Mouse (Mus musculus) lung, embryonic 15.5 days (tissue): Measurements from ENCODE around the gene Pcbp3. TPM values are rescaled to one million over a fixed set of nuclear protein-coding genes. Genes with fewer than 3 reads are reported as not detected.
"Not testable (repeated sequence)": the region's sequence is repeated elsewhere in the genome, so short reads cannot be mapped to it uniquely, and the experiment has no call there.

Experiments used
- ATAC-seq: fragments of 200-750 bp; cut with Nextera tagmentation; 2 replicates; pipeline ENCODE4 v1.8.0; 2017; ENCODE audit warnings: moderate number of reproducible peaks, borderline replicate concordance; ENCODE audit not compliant: low FRiP score, low TSS enrichment; ENCODE audit errors: extremely low read depth
- H3K27ac ChIP-seq: fragments of 300-500 bp; sonication (generic); 2 replicates; pipeline ENCODE4 v1.5.1; 2015; ENCODE audit warnings: moderate library complexity, mild to moderate bottlenecking, inconsistent platforms
- H3K27me3 ChIP-seq: fragments of 300-500 bp; sonication (generic); 2 replicates; pipeline ENCODE4 v1.6.1; 2015; ENCODE audit warnings: inconsistent platforms
- H3K36me3 ChIP-seq: fragments of 300-500 bp; sonication (generic); 2 replicates; pipeline ENCODE4 v1.6.1; 2015; ENCODE audit warnings: inconsistent platforms
- H3K4me1 ChIP-seq: fragments of 300-500 bp; sonication (generic); 2 replicates; pipeline ENCODE4 v1.6.1; 2015; ENCODE audit warnings: inconsistent platforms
- H3K4me2 ChIP-seq: fragments of 300-500 bp; sonication (generic); 2 replicates; pipeline ENCODE4 v1.6.1; 2015; ENCODE audit warnings: inconsistent platforms, mild to moderate bottlenecking, moderate library complexity
- H3K4me3 ChIP-seq: fragments of 300-500 bp; sonication (generic); 2 replicates; pipeline ENCODE4 v1.5.1; 2015; ENCODE audit warnings: mild to moderate bottlenecking, inconsistent platforms
- H3K9ac ChIP-seq: fragments of 300-500 bp; sonication (generic); 2 replicates; pipeline ENCODE4 v1.6.1; 2015; ENCODE audit warnings: inconsistent platforms
- H3K9me3 ChIP-seq: fragments of 300-500 bp; sonication (generic); 2 replicates; pipeline ENCODE4 v1.6.1; 2016; ENCODE audit warnings: inconsistent platforms
- WGBS: fragments of 180-500 bp; shearing (Covaris S2); methylation state at CpG from one replicate; pipeline ENCODE4 v1.1.7; 2015; 5-methylcytosine and 5-hydroxymethylcytosine counted together
- polyA plus RNA-seq: library from polyadenylated mRNA; unstranded; fragments of >200 nt; fragmentation: Nextera tagmentation; extraction: Ambion mirVana; gene quantifications from 2 replicates; pipeline ENCODE4 v1.2.1, GENCODE M21; 2015

Pcbp3 gene
- polyA plus RNA-seq, 1 experiment from 2014 or later, result 36.4 TPM

GRCm38 (mm10) chr10:76779225-76779624 lies 182.5 kb downstream of the Pcbp3 start:
- H3K4me2 ChIP-seq, result no peak overlapping the region
- H3K36me3 ChIP-seq, result no peaks in the 10 kb centered on the region
- H3K27ac ChIP-seq, result no peak overlapping the region
- H3K9me3 ChIP-seq, result no peaks in the 10 kb centered on the region
- ATAC-seq, result no peak
- H3K9ac ChIP-seq, result no peak overlapping the region
- no peaks in the 10 kb centered on the region for H3K27me3 ChIP-seq
- no peaks in the 10 kb centered on the region for H3K4me1 ChIP-seq
- WGBS, result 87% methylated on average over 5 of the region's 5 CpGs
- H3K4me3 ChIP-seq, result no peak overlapping the region

DNA sequence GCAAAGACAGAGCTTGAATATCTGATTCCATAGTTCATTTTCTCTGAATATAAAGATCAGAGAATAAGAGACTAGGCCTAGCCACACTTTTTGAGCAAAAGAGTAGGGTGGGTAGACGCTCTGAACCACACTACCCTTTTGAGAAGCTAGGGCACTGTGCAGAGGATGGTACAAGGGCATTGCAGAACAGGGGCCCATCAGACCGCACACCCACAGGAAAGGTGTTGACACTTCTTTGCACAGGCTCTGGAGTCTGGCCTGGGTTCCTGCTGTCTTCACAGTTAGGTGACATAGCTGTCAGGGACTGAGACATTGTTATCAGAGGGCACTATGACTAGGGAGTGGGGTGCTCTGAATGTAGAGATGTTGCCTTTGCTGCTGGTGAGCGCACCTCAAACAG lies 190.1 kb downstream of the Pcbp3 start:
- Histone ChIP-seq H3K9ac (no peak overlapping the region), H3K4me2 (no peak overlapping the region), H3K4me3 (no peak overlapping the region), H3K36me3 (no peaks in the 10 kb centered on the region), H3K27me3 (no peaks in the 10 kb centered on the region), H3K4me1 (no peaks in the 10 kb centered on the region), H3K27ac (no peak overlapping the region), H3K9me3 (no peaks in the 10 kb centered on the region)
- WGBS, result 93% methylated on average over 3 of the region's 3 CpGs
- ATAC-seq, result no peak

DNA sequence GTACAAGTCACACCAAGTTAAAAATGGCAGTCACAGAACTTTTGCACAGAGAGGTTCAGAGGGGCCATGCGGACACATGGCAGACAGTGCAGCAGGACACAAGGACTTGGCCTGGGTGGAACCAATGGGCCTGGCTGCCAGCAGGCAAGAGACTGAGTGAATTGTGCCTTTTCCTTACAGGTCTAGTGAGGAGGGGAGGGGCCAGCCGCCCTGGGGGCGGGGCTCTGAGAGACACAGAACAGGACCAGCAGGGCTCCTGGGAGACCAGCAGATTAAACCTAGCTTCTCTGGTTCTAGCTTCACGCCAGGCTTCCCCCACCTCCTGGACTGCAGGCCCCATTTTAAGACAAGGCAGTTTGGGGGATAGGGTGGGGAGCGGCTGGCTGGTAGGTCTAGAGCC lies 190.6 kb downstream of the Pcbp3 start:
- no peaks in the 10 kb centered on the region for H3K36me3 ChIP-seq
- H3K4me1 ChIP-seq, result no peaks in the 10 kb centered on the region
- H3K27ac ChIP-seq, result no peak overlapping the region
- ATAC-seq, result no peak
- 59% methylated on average over 5 of the region's 5 CpGs for whole genome bisulfite sequencing
- H3K9me3 ChIP-seq, result no peaks in the 10 kb centered on the region
- no peaks in the 10 kb centered on the region for H3K27me3 ChIP-seq
- no peak overlapping the region for H3K9ac ChIP-seq
- H3K4me3 ChIP-seq, result no peak overlapping the region
- H3K4me2 ChIP-seq, result no peak overlapping the region

DNA sequence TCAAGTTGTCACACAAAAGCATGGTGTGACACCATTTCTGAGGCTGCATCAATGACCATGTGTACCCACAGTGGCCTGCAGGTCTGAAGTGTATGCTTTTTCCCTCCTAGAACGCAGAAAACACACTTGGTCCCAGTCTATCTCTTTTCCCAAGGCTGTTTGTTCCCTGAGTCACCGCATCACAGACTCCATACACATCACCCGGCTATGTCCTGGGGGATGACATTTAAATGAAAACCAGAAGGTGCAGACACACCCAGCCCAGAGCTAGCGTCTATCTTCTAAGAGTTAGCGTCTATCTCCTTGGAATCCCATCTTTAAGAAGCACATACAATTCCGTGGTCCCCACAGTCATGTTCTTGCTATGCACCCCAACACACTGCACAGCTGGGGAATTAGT lies 192.1 kb downstream of the Pcbp3 start:
- H3K27me3 ChIP-seq, result no peaks in the 10 kb centered on the region
- no peaks in the 10 kb centered on the region for H3K4me1 ChIP-seq
- no peak overlapping the region for H3K4me2 ChIP-seq
- no peak for ATAC-seq
- H3K9me3 ChIP-seq, result no peaks in the 10 kb centered on the region
- H3K9ac ChIP-seq, result no peak overlapping the region
- H3K4me3 ChIP-seq, result no peak overlapping the region
- no peaks in the 10 kb centered on the region for H3K36me3 ChIP-seq
- no peak overlapping the region for H3K27ac ChIP-seq
- WGBS, result 86% methylated on average over 6 of the region's 6 CpGs

GRCm38 (mm10) chr10:76766196-76766595 lies 195.5 kb downstream of the Pcbp3 start:
- WGBS, result 79% methylated on average over 1 of the region's 1 CpGs

DNA sequence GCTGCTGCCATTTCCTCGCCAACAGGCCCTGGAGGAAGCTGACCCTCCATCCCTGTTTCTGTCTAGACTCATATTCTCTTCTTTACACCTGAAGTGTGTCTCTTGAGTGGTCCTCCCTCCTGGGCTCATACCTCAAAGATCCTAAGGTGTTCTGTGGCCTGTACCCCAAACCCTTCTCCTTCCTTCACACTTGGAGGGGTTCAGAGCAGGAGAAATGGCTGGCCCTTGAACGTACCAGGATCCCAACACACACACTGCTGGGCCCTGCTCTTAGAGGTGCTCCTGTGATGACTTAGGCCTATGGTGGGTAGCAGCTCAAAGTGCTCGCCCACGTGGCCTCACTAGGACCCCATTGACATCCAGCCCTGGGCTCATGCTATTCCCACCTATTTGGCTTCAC lies 196.8 kb downstream of the Pcbp3 start:
- Histone ChIP-seq H3K4me2 (no peak overlapping the region), H3K4me3 (no peak overlapping the region), H3K4me1 (no peaks in the 10 kb centered on the region), H3K36me3 (no peaks in the 10 kb centered on the region), H3K9me3 (no peaks in the 10 kb centered on the region), H3K27me3 (no peaks in the 10 kb centered on the region), H3K9ac (no peak overlapping the region), H3K27ac (no peak overlapping the region)
- 91% methylated on average over 4 of the region's 4 CpGs for WGBS
- no peak for ATAC-seq

More at GRCm38 (mm10) chr10:76766196-76766595, 195.5 kb downstream of the Pcbp3 start:
- Histone ChIP-seq H3K4me3 (no peak overlapping the region), H3K27me3 (no peaks in the 10 kb centered on the region), H3K9me3 (no peaks in the 10 kb centered on the region), H3K27ac (no peak overlapping the region), H3K36me3 (no peaks in the 10 kb centered on the region), H3K4me1 (no peaks in the 10 kb centered on the region), H3K4me2 (no peak overlapping the region), H3K9ac (no peak overlapping the region)
- no peak for ATAC-seq

DNA sequence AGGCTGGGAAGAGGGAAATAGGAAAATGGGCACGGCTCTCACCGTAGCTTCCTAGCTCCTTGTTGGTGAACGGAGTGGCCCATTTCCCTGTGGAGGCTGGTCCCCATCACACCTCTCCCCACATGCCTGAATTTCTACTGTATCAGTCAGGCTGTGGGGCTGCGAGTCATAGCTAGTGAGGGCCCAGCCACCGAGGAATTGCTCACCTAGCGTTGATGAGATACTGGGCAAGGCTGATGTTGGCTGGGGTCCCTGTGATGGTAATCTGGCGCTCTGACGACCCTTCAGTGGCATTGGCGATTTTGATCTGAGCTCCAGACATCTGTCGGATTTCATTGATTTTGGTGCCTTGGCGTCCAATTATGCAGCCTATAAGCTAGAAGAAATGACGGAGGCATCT lies 198.7 kb downstream of the Pcbp3 start:
- no peak overlapping the region for H3K4me2 ChIP-seq
- no peak overlapping the region for H3K9ac ChIP-seq
- no peaks in the 10 kb centered on the region for H3K36me3 ChIP-seq
- H3K27me3 ChIP-seq, result no peaks in the 10 kb centered on the region
- no peak for ATAC-seq
- no peak overlapping the region for H3K27ac ChIP-seq
- H3K9me3 ChIP-seq, result no peaks in the 10 kb centered on the region
- H3K4me3 ChIP-seq, result no peak overlapping the region
- H3K4me1 ChIP-seq, result no peaks in the 10 kb centered on the region
- WGBS, result 88% methylated on average over 12 of the region's 12 CpGs

DNA sequence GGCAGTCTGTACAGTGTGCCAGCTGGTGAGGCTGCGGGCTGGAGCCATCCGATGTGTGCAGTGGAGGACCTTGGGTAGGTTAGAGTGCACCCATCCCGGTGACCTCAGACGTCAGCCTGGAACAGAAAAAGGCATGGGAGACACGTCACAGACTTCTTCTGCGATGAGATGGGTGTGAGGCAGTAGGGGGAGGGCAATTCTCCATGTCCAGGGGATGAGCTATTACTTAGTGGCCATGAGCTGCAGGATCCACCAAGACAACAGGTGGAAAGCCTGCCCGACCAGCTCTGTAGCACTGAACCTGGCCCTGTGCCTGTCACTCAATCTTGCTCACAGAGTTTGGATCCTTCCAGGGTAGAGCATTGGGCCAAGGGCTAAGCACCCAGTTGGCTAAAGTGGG lies 199.3 kb downstream of the Pcbp3 start:
- 71% methylated on average over 7 of the region's 7 CpGs for WGBS
- H3K27ac ChIP-seq, result no peak overlapping the region
- no peaks in the 10 kb centered on the region for H3K27me3 ChIP-seq
- no peak overlapping the region for H3K4me3 ChIP-seq
- no peaks in the 10 kb centered on the region for H3K9me3 ChIP-seq
- H3K4me1 ChIP-seq, result no peaks in the 10 kb centered on the region
- ATAC-seq, result no peak
- H3K4me2 ChIP-seq, result no peak overlapping the region
- H3K36me3 ChIP-seq, result no peaks in the 10 kb centered on the region
- H3K9ac ChIP-seq, result no peak overlapping the region

- Histone ChIP-seq H3K36me3 (no peaks in the 10 kb centered on the region), H3K4me1 (no peaks in the 10 kb centered on the region), H3K4me3 (no peak overlapping the region), H3K9ac (no peak overlapping the region), H3K4me2 (no peak overlapping the region), H3K27ac (no peak overlapping the region), H3K9me3 (no peaks in the 10 kb centered on the region), H3K27me3 (no peaks in the 10 kb centered on the region)
- ATAC-seq, result no peak
- WGBS, result 87% methylated on average over 5 of the region's 5 CpGs
Measured at GRCm38 (mm10) chr10:76759878-76760277, 201.8 kb downstream of the Pcbp3 start.

- Histone ChIP-seq H3K27me3 (no peaks in the 10 kb centered on the region), H3K4me3 (no peak overlapping the region), H3K9ac (no peak overlapping the region), H3K4me1 (no peaks in the 10 kb centered on the region), H3K9me3 (no peaks in the 10 kb centered on the region; the same call in 1 of the 2 replicates), H3K4me2 (no peak overlapping the region), H3K27ac (no peak overlapping the region), H3K36me3 (no peaks in the 10 kb centered on the region)
- 79% methylated on average over 3 of the region's 3 CpGs for WGBS
- ATAC-seq, result no peak
Measured at GRCm38 (mm10) chr10:76753640-76754039, 208.0 kb downstream of the Pcbp3 start.

GRCm38 (mm10) chr10:76744267-76744666 lies 217.4 kb downstream of the Pcbp3 start:
- H3K4me3 ChIP-seq, H3K36me3 ChIP-seq, H3K27ac ChIP-seq, H3K9me3 ChIP-seq, H3K4me2 ChIP-seq, H3K4me1 ChIP-seq, H3K9ac ChIP-seq, H3K27me3 ChIP-seq, ATAC-seq: not testable (repeated sequence)
- WGBS, result 41% methylated on average over 11 of the region's 11 CpGs

GRCm38 (mm10) chr10:76736764-76737163 lies 224.9 kb downstream of the Pcbp3 start:
- no peak overlapping the region for H3K4me3 ChIP-seq
- H3K36me3 ChIP-seq, result no peaks in the 10 kb centered on the region
- no peaks in the 10 kb centered on the region for H3K27me3 ChIP-seq
- no peak for ATAC-seq
- H3K9ac ChIP-seq, result no peak overlapping the region
- WGBS, result 58% methylated on average over 8 of the region's 8 CpGs
- peaks cover 31% of the 10 kb centered on the region for H3K4me1 ChIP-seq
- no peak overlapping the region for H3K4me2 ChIP-seq
- no peaks in the 10 kb centered on the region for H3K9me3 ChIP-seq
- H3K27ac ChIP-seq, result no peak overlapping the region

DNA sequence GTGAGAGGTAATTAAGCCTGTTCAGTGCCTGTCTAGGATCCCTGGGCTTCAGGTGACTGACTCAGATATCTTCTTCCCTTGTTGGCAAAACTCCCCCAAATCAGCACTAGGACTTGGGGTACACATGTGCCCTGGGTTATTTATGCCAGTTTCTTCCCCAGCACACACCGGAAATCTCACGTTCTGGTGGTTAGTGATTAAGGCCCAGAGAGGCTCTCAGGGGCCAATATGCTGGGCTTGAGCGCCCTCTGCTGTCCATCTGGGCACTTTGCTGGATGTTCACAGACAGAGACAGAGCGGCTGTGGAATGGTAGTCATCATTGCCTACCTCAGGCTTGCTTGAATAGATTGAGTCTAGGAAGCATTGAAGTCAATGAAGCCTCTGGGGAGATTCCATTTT lies 226.7 kb downstream of the Pcbp3 start:
- Histone ChIP-seq H3K36me3 (no peaks in the 10 kb centered on the region), H3K9ac (no peak overlapping the region), H3K4me2 (no peak overlapping the region), H3K27ac (peak overlapping the region; percentile 94; the same call in 1 of the 2 replicates), H3K4me3 (no peak overlapping the region), H3K9me3 (no peaks in the 10 kb centered on the region), H3K27me3 (no peaks in the 10 kb centered on the region), H3K4me1 (peaks cover 40% of the 10 kb centered on the region)
- no peak for ATAC-seq
- under 1% methylated on average over 4 of the region's 4 CpGs for WGBS
